Mouse (Mus musculus): Measurements from ENCODE around the gene Gm14391.

GRCm38 (mm10) chr2:175176312-175176711, 30.4 kb downstream of the Gm14391 start:
- TF ChIP-seq CTCF (IDR thresholded peaks at IDR 0.05; ENCODE audit: control insufficient read depth, insufficient read depth, insufficient read length) (no peak), CEBPB (IDR thresholded peaks at IDR 0.05; ENCODE audit: low read depth) (no peak), USF1 (IDR thresholded peaks at IDR 0.05; ENCODE audit: low read depth) (no peak), MYOD1 (IDR thresholded peaks at IDR 0.05; ENCODE audit: control insufficient read depth, insufficient read length, low read depth) (no peak)
